Mouse (Mus musculus) megakaryocyte, embryonic 14.5 days (primary cell): ENCODE data around the gene Treh.

Experiments
- FLI1 ChIP-seq: IDR thresholded peaks from 2 replicates; pipeline ENCODE4 v1.6.1; 2012; ENCODE audit warnings: low read length, inconsistent platforms, mixed read lengths
- GATA1 ChIP-seq: IDR thresholded peaks from 3 replicates; pipeline ENCODE4 v1.6.1; 2012; ENCODE audit warnings: mixed read lengths, low read length, inconsistent platforms, borderline replicate concordance

DNA sequence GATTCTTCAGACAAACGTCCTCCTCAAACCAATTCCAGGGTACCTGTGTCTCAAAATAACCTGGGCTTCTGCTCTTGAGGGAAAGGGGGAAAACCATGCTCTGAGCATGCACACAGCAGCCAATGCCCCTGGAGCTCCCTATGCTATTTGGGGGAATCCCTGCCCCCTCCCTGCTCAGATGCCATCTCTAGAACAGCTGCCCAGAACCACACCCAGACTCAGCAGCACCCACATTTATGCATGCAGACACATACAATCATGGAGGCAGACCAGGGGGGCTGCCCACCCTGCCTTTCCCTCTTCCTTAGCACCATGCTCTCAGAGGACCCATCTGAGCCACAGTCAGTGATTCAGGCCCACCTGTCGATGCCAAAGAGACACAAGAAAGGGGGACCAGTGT lies 40.5 kb downstream of the Treh start:
- TF ChIP-seq FLI1 (no peak), GATA1 (no peak)
